Mouse (Mus musculus): ENCODE measurements at regions not wholly inside any gene's neighbourhood (a gene's known extent, or its start where the extent isn't known, plus 50 kb on each side); places are given as distances from the start of the nearest gene placed in this dataset.
A peak's percentile ranks its signal among the peaks of the same experiment; 100 is the strongest.
"Not testable (repeated sequence)": the region's sequence is repeated elsewhere in the genome, so short reads cannot be mapped to it uniquely, and the experiment has no call there.

GRCm38 (mm10) chr3:6865462-6866147 is 245.4 kb upstream of the 1700008P02Rik start:
- no peak for DNase-seq
- Histone ChIP-seq H3K27ac (no peak overlapping the region), H3K4me3 (no peak overlapping the region)
- TF ChIP-seq CTCF (IDR thresholded peaks at IDR 0.05): no peak
- intact Hi-C loops (cut with DNase I): no loop called here

- no peak for TF ChIP-seq CTCF (IDR thresholded peaks at IDR 0.05)
- DNase-seq: no peak
- intact Hi-C loops (cut with DNase I): no loop called here
- Histone ChIP-seq H3K4me3 (no peak overlapping the region), H3K27ac (no peak overlapping the region)
These were observed 239.6 kb upstream of the 1700008P02Rik start for GRCm38 (mm10) chr3:6859866-6860180.

GRCm38 (mm10) chr3:6858982-6859865 is 239.0 kb upstream of the 1700008P02Rik start:
- intact Hi-C loops (cut with DNase I): no loop called here
- no peak overlapping the region for H3K27ac ChIP-seq
- no peak for TF ChIP-seq CTCF (IDR thresholded peaks at IDR 0.05)
- DNase-seq: no peak
- H3K4me3 ChIP-seq: no peak overlapping the region

- Histone ChIP-seq H3K4me3 (no peak overlapping the region), H3K27ac (no peak overlapping the region)
- intact Hi-C loops (cut with DNase I): no loop called here
- TF ChIP-seq CTCF (IDR thresholded peaks at IDR 0.05): no peak
- DNase-seq: no peak
These were observed 199.1 kb upstream of the 1700008P02Rik start for GRCm38 (mm10) chr3:6819332-6819731.

GRCm38 (mm10) chr3:6812346-6812745 is 192.1 kb upstream of the 1700008P02Rik start:
- TF ChIP-seq CTCF (IDR thresholded peaks at IDR 0.05): no peak
- intact Hi-C loops (cut with DNase I): no loop called here
- Histone ChIP-seq H3K27ac (no peak overlapping the region), H3K4me3 (no peak overlapping the region)
- DNase-seq: no peak

- TF ChIP-seq CTCF (IDR thresholded peaks at IDR 0.05): 0 out of 2 replicates have a peak, but pooled peaks have one; percentile 5
- no peak for DNase-seq
- no peak overlapping the region for H3K4me3 ChIP-seq
- H3K27ac ChIP-seq: no peak overlapping the region
- intact Hi-C loops (cut with DNase I): no loop called here
These were observed 189.2 kb upstream of the 1700008P02Rik start for GRCm38 (mm10) chr3:6809381-6809950.

- intact Hi-C loops (cut with DNase I); H3K4me3 ChIP-seq; H3K27ac ChIP-seq; DNase-seq: not testable (repeated sequence)
These were observed 180.0 kb upstream of the 1700008P02Rik start for GRCm38 (mm10) chr3:6800092-6800716.

GRCm38 (mm10) chr3:6768506-6768905 is 148.3 kb upstream of the 1700008P02Rik start:
- no peak for DNase-seq
- no peak overlapping the region for H3K27ac ChIP-seq
- H3K4me3 ChIP-seq: no peak overlapping the region
- intact Hi-C loops (cut with DNase I): no loop called here
- no peak for TF ChIP-seq CTCF (IDR thresholded peaks at IDR 0.05)

GRCm38 (mm10) chr3:6768085-6768484 is 147.8 kb upstream of the 1700008P02Rik start:
- H3K4me3 ChIP-seq; DNase-seq; intact Hi-C loops (cut with DNase I); H3K27ac ChIP-seq: not testable (repeated sequence)

- no peak overlapping the region for H3K4me3 ChIP-seq
- DNase-seq: no peak
- TF ChIP-seq CTCF (IDR thresholded peaks at IDR 0.05): no peak
- intact Hi-C loops (cut with DNase I): no loop called here
- no peak overlapping the region for H3K27ac ChIP-seq
These were observed 138.9 kb upstream of the 1700008P02Rik start for GRCm38 (mm10) chr3:6759172-6759571.

- H3K27ac ChIP-seq: no peak overlapping the region
- TF ChIP-seq CTCF (IDR thresholded peaks at IDR 0.05): no peak
- no peak for DNase-seq
- H3K4me3 ChIP-seq: no peak overlapping the region
- intact Hi-C loops (cut with DNase I): no loop called here
These were observed 137.3 kb upstream of the 1700008P02Rik start for GRCm38 (mm10) chr3:6757562-6757961.

- DNase-seq; H3K27ac ChIP-seq; intact Hi-C loops (cut with DNase I); H3K4me3 ChIP-seq: not testable (repeated sequence)
These were observed 130.5 kb upstream of the 1700008P02Rik start for GRCm38 (mm10) chr3:6750746-6751145.

Measured in gastrocnemius, adult 2 months (tissue).